Mouse (Mus musculus): ENCODE measurements around the gene Lfng. TPM values are rescaled to one million over a fixed set of nuclear protein-coding genes. Genes with fewer than 3 reads are reported as not detected.

Lfng gene
- total and polyA plus RNA-seq, 3 experiments: 11.2 to 14.1 TPM; not detected in 1

DNA sequence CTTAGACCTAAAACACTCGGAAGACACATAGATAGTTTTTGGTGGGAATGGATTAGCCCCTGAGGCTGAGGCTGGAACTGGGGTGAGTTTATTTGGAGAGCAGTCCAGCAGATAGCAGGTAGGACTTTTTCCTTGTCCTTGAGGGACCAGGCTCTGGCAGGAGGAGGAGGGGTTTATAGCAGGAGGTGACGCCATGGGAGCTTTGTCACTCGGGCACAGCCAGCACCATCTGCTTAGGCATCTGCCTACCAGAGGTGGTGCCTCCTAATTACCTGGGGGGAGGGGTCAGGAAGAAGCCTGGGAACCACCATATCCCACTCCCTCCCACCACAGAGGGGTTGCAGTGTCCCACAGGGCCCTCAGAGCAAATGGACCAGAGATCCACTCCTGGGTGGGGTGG lies 1.9 kb upstream of the Lfng start:
- Histone ChIP-seq H3K4me3 (ENCODE audit: control insufficient read depth in 1 of 2, insufficient read depth in 1 of 2, low read depth in 2 of 2, low read length in 2 of 2) (no peak overlapping the region), H3K9me3 (replicated peaks; ENCODE audit: insufficient read depth, low read length) (no peaks in the 10 kb centered on the region), H3K9ac (ENCODE audit: control insufficient read depth, low read depth, low read length, poor library complexity, severe bottlenecking) (no peak overlapping the region), H3K27me3 (ENCODE audit: control insufficient read depth in 1 of 2, insufficient read depth in 2 of 2, low read length in 2 of 2) (peaks cover 3 to 5% of the 10 kb centered on the region in 2 experiments; a peak in 3 of 4 replicates), H3K27ac (ENCODE audit: control insufficient read depth, low read depth, low read length) (no peak overlapping the region), H3K4me1 (ENCODE audit: control insufficient read depth in 1 of 2, insufficient read depth in 2 of 2, low read length in 2 of 2) (peaks cover 0 to 8% of the 10 kb centered on the region in 2 experiments; a peak in 2 of 4 replicates), H3K79me2 (ENCODE audit: control insufficient read depth, insufficient read depth, low read length, poor library complexity) (peaks cover 4% of the 10 kb centered on the region), H3K36me3 (ENCODE audit: control insufficient read depth in 1 of 2, insufficient read depth in 2 of 2, low read length in 2 of 2) (peaks cover 0 to 7% of the 10 kb centered on the region in 2 experiments; a peak in 2 of 4 replicates)
- TF ChIP-seq ZKSCAN1 (IDR thresholded peaks at IDR 0.05; ENCODE audit: low read depth, low read length) (no peak), MEF2A (IDR thresholded peaks at IDR 0.05; ENCODE audit: extremely low read depth, insufficient replicate concordance, low read depth, low read length, poor library complexity, severe bottlenecking) (no peak), MXI1 (IDR thresholded peaks at IDR 0.05; ENCODE audit: low read depth, low read length) (no peak), SIN3A (IDR thresholded peaks at IDR 0.05; ENCODE audit: low read length) (no peak), E2F4 (IDR thresholded peaks at IDR 0.05; ENCODE audit: borderline replicate concordance, low read depth, low read length) (no peak), JUND (IDR thresholded peaks at IDR 0.05; ENCODE audit: low read depth, low read length) (no peak), MAFK (IDR thresholded peaks at IDR 0.05; ENCODE audit: borderline replicate concordance, low read depth, low read length) (no peak), SMC3 (IDR thresholded peaks at IDR 0.05; ENCODE audit: low read depth, low read length) (no peak), RAD21 (IDR thresholded peaks at IDR 0.05; ENCODE audit: low read depth, low read length) (no peak), MAZ (IDR thresholded peaks at IDR 0.05; ENCODE audit: low read depth, low read length) (no peak), GATA1 (IDR thresholded peaks at IDR 0.05; ENCODE audit: low read depth, low read length) (no peak)
- no peak for DNase-seq (ENCODE audit: low read depth, low spot score)

DNA sequence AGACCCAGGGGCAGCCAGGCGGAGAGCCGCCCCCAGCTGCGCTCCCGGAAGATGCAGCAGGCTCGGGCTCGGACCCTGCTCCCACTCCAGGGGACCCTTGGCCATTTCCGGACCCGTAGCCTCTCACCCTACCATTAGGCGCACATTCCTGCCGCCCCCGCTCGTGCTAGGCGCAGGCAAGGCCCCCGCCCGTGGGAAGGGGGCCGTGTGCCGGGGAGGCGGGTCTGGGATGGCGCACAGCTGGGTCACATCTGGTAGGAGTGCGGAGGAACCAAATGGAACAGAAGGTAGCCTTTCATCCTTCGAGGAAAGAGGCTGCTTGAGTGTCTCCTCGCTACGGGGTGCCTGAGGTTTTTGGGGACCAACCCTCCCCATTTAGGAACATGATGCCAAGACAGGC lies 734 bp upstream of the Lfng start:
- Histone ChIP-seq H3K4me1 (ENCODE audit: control insufficient read depth in 1 of 2, insufficient read depth in 2 of 2, low read length in 2 of 2) (peaks cover 0 to 8% of the 10 kb centered on the region in 2 experiments; a peak in 2 of 4 replicates), H3K36me3 (ENCODE audit: control insufficient read depth in 1 of 2, insufficient read depth in 2 of 2, low read length in 2 of 2) (peaks cover 0 to 7% of the 10 kb centered on the region in 2 experiments; a peak in 2 of 4 replicates), H3K79me2 (ENCODE audit: control insufficient read depth, insufficient read depth, low read length, poor library complexity) (peaks cover 6% of the 10 kb centered on the region), H3K27ac (ENCODE audit: control insufficient read depth, low read depth, low read length) (no peak overlapping the region), H3K9me3 (replicated peaks; ENCODE audit: insufficient read depth, low read length) (no peaks in the 10 kb centered on the region), H3K4me3 (ENCODE audit: control insufficient read depth in 1 of 2, insufficient read depth in 1 of 2, low read depth in 2 of 2, low read length in 2 of 2) (no peak overlapping the region), H3K9ac (ENCODE audit: control insufficient read depth, low read depth, low read length, poor library complexity, severe bottlenecking) (no peak overlapping the region), H3K27me3 (ENCODE audit: control insufficient read depth in 1 of 2, insufficient read depth in 2 of 2, low read length in 2 of 2) (peaks cover 3 to 5% of the 10 kb centered on the region in 2 experiments; a peak in 3 of 4 replicates)
- no peak for DNase-seq (ENCODE audit: low read depth, low spot score)
- TF ChIP-seq USF1 (IDR thresholded peaks at IDR 0.05; ENCODE audit: low read depth, low read length) (no peak), MEF2A (IDR thresholded peaks at IDR 0.05; ENCODE audit: extremely low read depth, insufficient replicate concordance, low read depth, low read length, poor library complexity, severe bottlenecking) (no peak)

DNA sequence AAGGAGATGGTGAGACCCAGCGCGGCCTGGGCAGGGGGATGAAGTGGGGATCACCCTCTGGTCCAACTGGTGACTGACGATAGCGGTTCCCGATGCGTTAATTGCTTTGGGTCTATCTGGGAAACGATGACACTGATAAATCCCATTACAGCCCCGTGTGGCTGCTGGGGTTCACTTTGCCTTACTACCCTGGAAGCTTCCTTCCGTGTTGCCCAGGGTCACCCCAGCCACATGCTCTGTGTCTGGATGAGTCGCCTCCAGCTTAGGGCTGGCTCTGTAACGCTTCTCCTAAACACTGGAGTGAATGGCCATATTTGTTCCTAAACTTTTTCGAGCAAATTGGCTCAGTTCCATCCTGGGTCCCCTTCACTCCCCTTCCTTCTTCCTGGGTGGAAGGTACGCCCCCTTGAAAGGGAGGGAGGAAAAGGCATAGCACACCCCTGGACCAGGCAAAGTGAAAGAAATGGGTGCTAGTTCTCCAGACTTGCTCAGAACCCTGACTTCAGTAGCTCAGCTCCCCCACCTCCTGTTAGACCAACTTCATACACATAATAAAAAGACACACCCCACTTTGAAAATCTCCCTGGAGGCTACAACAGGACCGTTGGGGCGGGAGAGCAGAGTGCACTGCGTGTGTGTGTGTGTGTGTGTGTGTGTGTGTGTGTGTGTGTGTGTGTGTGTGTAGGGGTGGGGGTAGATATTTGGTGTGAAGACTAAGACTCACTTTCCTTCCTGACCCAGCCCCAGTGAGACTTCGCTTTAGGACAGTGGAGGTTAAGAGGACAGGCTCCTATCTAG lies 915 bp downstream of the Lfng start:
- DNase-seq (ENCODE audit: low read depth, low spot score): peak; percentile 76
- Histone ChIP-seq H3K79me2 (ENCODE audit: control insufficient read depth, insufficient read depth, low read length, poor library complexity) (peaks cover 6% of the 10 kb centered on the region), H3K27me3 (ENCODE audit: control insufficient read depth in 1 of 2, insufficient read depth in 2 of 2, low read length in 2 of 2) (no peaks in the 10 kb centered on the region), H3K27ac (ENCODE audit: control insufficient read depth, low read depth, low read length) (peak overlapping the region; percentile 37), H3K4me1 (ENCODE audit: control insufficient read depth in 1 of 2, insufficient read depth in 2 of 2, low read length in 2 of 2) (peaks cover 0 to 8% of the 10 kb centered on the region in 2 experiments; a peak in 2 of 4 replicates), H3K9ac (ENCODE audit: control insufficient read depth, low read depth, low read length, poor library complexity, severe bottlenecking) (peak overlapping the region; percentile 70), H3K36me3 (ENCODE audit: control insufficient read depth in 1 of 2, insufficient read depth in 2 of 2, low read length in 2 of 2) (peaks cover 0 to 7% of the 10 kb centered on the region in 2 experiments; a peak in 2 of 4 replicates), H3K4me3 (ENCODE audit: control insufficient read depth in 1 of 2, insufficient read depth in 1 of 2, low read depth in 2 of 2, low read length in 2 of 2) (peak overlapping the region; percentile 73 to 74), H3K9me3 (replicated peaks; ENCODE audit: insufficient read depth, low read length) (no peaks in the 10 kb centered on the region)
- peak; percentile 72 for TF ChIP-seq SIN3A (IDR thresholded peaks at IDR 0.05; ENCODE audit: low read length)
- peak; percentile 31; the same call in 1 of the 2 replicates for TF ChIP-seq MYC (IDR thresholded peaks at IDR 0.05; ENCODE audit: low read depth, low read length)
- TF ChIP-seq BHLHE40 (IDR thresholded peaks at IDR 0.05; ENCODE audit: borderline replicate concordance, low read depth, low read length): no peak
- no peak for TF ChIP-seq MEF2A (IDR thresholded peaks at IDR 0.05; ENCODE audit: extremely low read depth, insufficient replicate concordance, low read depth, low read length, poor library complexity, severe bottlenecking)
- TF ChIP-seq MAX (IDR thresholded peaks at IDR 0.05; ENCODE audit: low read length): no peak
- TF ChIP-seq NELFE (IDR thresholded peaks at IDR 0.05; ENCODE audit: low read depth, low read length): no peak
- no peak for TF ChIP-seq MYB (IDR thresholded peaks at IDR 0.05; ENCODE audit: low read depth, low read length)
- peak; percentile 32; the same call in 1 of the 2 replicates for TF ChIP-seq GATA1 (IDR thresholded peaks at IDR 0.05; ENCODE audit: low read depth, low read length)
- TF ChIP-seq MXI1 (IDR thresholded peaks at IDR 0.05; ENCODE audit: low read depth, low read length): peak; percentile 47
- TF ChIP-seq GABPA (IDR thresholded peaks at IDR 0.05; ENCODE audit: low read depth, low read length): no peak
- no peak for TF ChIP-seq CTCF (IDR thresholded peaks at IDR 0.05 in 2 of 3, conservative IDR thresholded peaks at IDR 0.05 in 1 of 3; ENCODE audit: control insufficient read depth in 1 of 3, insufficient read depth in 1 of 3, low read depth in 2 of 3, low read length in 3 of 3, poor library complexity in 1 of 3, severe bottlenecking in 1 of 3)
- TF ChIP-seq MAZ (IDR thresholded peaks at IDR 0.05; ENCODE audit: low read depth, low read length): peak; percentile 52; the same call in 1 of the 2 replicates
- no peak for TF ChIP-seq TBP (IDR thresholded peaks at IDR 0.05; ENCODE audit: low read depth, low read length)
- TF ChIP-seq USF1 (IDR thresholded peaks at IDR 0.05; ENCODE audit: low read depth, low read length): no peak
- TF ChIP-seq E2F4 (IDR thresholded peaks at IDR 0.05; ENCODE audit: borderline replicate concordance, low read depth, low read length): no peak
- TF ChIP-seq ZC3H11A (IDR thresholded peaks at IDR 0.05; ENCODE audit: low read depth, low read length): no peak
- TF ChIP-seq POLR2A (IDR thresholded peaks at IDR 0.05; ENCODE audit: control insufficient read depth in 1 of 2, insufficient read depth in 1 of 2, low read depth in 1 of 2, low read length in 2 of 2, poor library complexity in 1 of 2): 0 out of 4 replicates have a peak, but pooled peaks of 1 of the 2 experiments have one; percentile 11

Measured in MEL (cell line).